Mouse (Mus musculus): ENCODE data around the gene Ralgds.

GRCm38 (mm10) chr2:28543894-28544293 lies 31.0 kb downstream of the Ralgds start:
- TF ChIP-seq CTCF (IDR thresholded peaks at IDR 0.05; ENCODE audit: borderline replicate concordance, insufficient read depth, low read length) (no peak), POLR2A (IDR thresholded peaks at IDR 0.05; ENCODE audit: low read depth, low read length) (no peak)
